Mouse (Mus musculus): ENCODE data around the gene Mcfd2.
"Not testable (repeated sequence)": the region's sequence is repeated elsewhere in the genome, so short reads cannot be mapped to it uniquely, and the experiment has no call there.

Gene Mcfd2

GRCm38 (mm10) chr17:87265792-87266186 is at the start of gene Mcfd2:
Gene Mcfd2 (minus strand): TSS chr17:87265935.
- DNase-seq (ENCODE audit: low read depth, low spot score) = peak; percentile 91

- peak; percentile 97 for DNase-seq (ENCODE audit: low read depth, low spot score)
Observed at GRCm38 (mm10) chr17:87315021-87315531, 49.3 kb upstream of the Mcfd2 start.

GRCm38 (mm10) chr17:87314530-87314946 is 48.8 kb upstream of the Mcfd2 start:
- no peak for DNase-seq (ENCODE audit: low read depth, low spot score)

- DNase-seq (ENCODE audit: low read depth, low spot score) = no peak
Observed at GRCm38 (mm10) chr17:87314121-87314520, 48.4 kb upstream of the Mcfd2 start.

- peak; percentile 59 for DNase-seq (ENCODE audit: low read depth, low spot score)
Observed at GRCm38 (mm10) chr17:87312924-87313870, 47.5 kb upstream of the Mcfd2 start.

GRCm38 (mm10) chr17:87312351-87312750 is 46.6 kb upstream of the Mcfd2 start:
- DNase-seq (ENCODE audit: low read depth, low spot score) = no peak

- DNase-seq (ENCODE audit: low read depth, low spot score) = no peak
Observed at GRCm38 (mm10) chr17:87310497-87310896, 44.8 kb upstream of the Mcfd2 start.

- DNase-seq (ENCODE audit: low read depth, low spot score) = no peak
Observed at GRCm38 (mm10) chr17:87309073-87309788, 43.5 kb upstream of the Mcfd2 start.

- no peak for DNase-seq (ENCODE audit: low read depth, low spot score)
Observed at GRCm38 (mm10) chr17:87306746-87307145, 41.0 kb upstream of the Mcfd2 start.

GRCm38 (mm10) chr17:87305065-87305464 is 39.3 kb upstream of the Mcfd2 start:
- DNase-seq (ENCODE audit: low read depth, low spot score) = no peak

- DNase-seq (ENCODE audit: low read depth, low spot score) = peak; percentile 40
Observed at GRCm38 (mm10) chr17:87304151-87304894, 38.6 kb upstream of the Mcfd2 start.

- peak; percentile 76 for DNase-seq (ENCODE audit: low read depth, low spot score)
Observed at GRCm38 (mm10) chr17:87302014-87302794, 36.5 kb upstream of the Mcfd2 start.

GRCm38 (mm10) chr17:87301607-87302006 is 35.9 kb upstream of the Mcfd2 start:
- DNase-seq (ENCODE audit: low read depth, low spot score) = not testable (repeated sequence)

GRCm38 (mm10) chr17:87300340-87300739 is 34.6 kb upstream of the Mcfd2 start:
- no peak for DNase-seq (ENCODE audit: low read depth, low spot score)

GRCm38 (mm10) chr17:87298944-87299343 is 33.2 kb upstream of the Mcfd2 start:
- DNase-seq (ENCODE audit: low read depth, low spot score) = no peak

GRCm38 (mm10) chr17:87296701-87297100 is 31.0 kb upstream of the Mcfd2 start:
- DNase-seq (ENCODE audit: low read depth, low spot score) = not testable (repeated sequence)

GRCm38 (mm10) chr17:87295738-87296137 is 30.0 kb upstream of the Mcfd2 start:
- no peak for DNase-seq (ENCODE audit: low read depth, low spot score)

GRCm38 (mm10) chr17:87293125-87293524 is 27.4 kb upstream of the Mcfd2 start:
- DNase-seq (ENCODE audit: low read depth, low spot score) = no peak

GRCm38 (mm10) chr17:87291782-87292181 is 26.0 kb upstream of the Mcfd2 start:
- DNase-seq (ENCODE audit: low read depth, low spot score) = no peak

- DNase-seq (ENCODE audit: low read depth, low spot score) = no peak
Observed at GRCm38 (mm10) chr17:87291037-87291436, 25.3 kb upstream of the Mcfd2 start.

- no peak for DNase-seq (ENCODE audit: low read depth, low spot score)
Observed at GRCm38 (mm10) chr17:87289367-87289766, 23.6 kb upstream of the Mcfd2 start.
